Mouse (Mus musculus) heart, adult 2 months (tissue): Measurements from ENCODE around the gene Acbd6.

Experiments used
- CTCF ChIP-seq: fragments of 200-600 bp; IDR thresholded peaks from 2 replicates; pipeline ENCODE4 v1.8.1; 2022; ENCODE audit warnings: antibody characterized with exemption, mild to moderate bottlenecking, moderate library complexity
- POLR2A ChIP-seq: fragments of 200-500 bp; IDR thresholded peaks from 2 replicates; pipeline ENCODE4 v1.6.1; 2011; ENCODE audit warnings: mild to moderate bottlenecking, low read depth, low read length, control low read depth; ENCODE audit not compliant: insufficient read depth

DNA sequence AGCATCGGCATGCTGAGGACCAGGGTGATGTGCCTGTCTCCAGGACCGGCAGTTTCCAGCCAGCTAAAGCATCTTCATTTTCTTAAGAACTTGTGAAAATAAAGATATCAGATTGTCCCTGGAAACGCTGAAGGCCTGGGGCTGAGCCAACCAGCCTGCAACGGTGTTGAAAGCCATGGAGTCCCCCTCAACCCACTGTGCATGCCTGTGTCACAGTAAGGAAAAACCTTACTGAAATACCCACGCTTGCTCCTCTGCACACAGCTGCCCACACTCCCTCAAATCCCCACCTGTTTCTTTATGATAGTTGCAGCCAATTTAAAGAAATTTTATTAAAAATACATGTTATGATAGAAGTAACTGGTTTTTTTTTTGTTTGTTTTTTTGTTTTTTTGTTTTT lies 98.4 kb downstream of the Acbd6 start:
- TF ChIP-seq CTCF (no peak), POLR2A (no peak)
